Mouse (Mus musculus): Measurements from ENCODE around the gene Kcnk16.

Kcnk16 gene

DNA sequence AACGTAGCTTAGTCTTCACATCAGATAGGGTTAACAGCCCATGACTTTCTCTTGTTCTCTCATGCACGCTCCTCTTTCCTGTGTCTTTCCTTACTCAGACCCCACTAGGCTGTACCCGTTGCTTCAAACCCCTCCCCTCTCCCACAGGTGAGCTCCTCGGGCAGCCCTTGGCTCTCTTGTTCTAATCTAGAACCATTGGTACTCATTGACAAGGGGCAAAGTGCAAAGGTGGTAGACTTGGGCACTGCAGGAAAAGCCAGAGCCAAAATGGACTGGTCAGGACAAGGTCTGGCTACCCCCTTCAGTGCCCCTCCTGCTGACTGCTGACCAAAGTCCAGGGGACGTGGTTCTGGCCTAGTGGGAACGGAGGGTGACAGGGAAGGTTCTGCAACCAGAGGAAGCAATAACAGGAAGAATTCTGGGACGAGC lies 38.9 kb downstream of the Kcnk16 start:
- no peak for DNase-seq (ENCODE audit: low spot score)

DNA sequence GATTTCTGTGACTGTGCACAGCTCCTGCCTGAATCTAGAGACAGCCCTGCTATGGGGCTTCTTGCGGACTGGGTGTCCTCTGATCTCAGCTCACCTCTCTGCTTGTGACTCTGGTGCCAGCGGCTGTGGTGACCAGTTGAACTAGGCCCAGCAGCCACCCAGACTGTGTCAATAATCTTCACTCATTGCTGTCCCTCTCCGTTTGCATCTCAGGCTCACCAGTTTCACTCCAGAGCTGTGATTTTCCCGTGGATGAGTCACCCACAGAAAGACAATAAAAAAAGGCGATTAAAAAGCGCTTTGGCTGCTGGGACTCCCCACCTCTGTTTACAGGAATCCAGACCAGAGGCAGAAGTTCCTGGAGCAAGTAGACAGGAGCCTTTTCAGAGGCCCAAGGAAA lies 39.6 kb downstream of the Kcnk16 start:
- DNase-seq (ENCODE audit: low spot score): no peak

DNA sequence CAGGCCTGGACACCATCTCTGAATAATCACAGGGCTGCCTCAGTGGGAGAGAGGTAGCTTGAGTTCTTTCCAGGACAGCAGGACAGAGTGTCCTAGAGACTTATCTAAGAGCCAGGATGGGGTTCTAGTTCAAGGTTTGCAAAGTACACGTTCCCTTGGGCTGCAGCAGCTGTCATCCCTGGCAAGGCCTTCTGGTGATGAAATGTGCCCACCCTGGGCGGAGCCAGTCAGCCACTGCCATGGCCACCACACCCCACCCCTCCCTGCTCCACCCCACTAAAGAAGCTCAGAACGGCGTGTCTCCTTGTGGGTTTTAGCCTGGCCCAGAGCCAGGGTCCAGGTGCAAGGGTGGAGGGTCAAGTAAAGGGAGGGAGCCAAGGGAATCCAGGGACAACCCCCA lies 40.7 kb downstream of the Kcnk16 start:
- no peak for DNase-seq (ENCODE audit: low spot score)

DNA sequence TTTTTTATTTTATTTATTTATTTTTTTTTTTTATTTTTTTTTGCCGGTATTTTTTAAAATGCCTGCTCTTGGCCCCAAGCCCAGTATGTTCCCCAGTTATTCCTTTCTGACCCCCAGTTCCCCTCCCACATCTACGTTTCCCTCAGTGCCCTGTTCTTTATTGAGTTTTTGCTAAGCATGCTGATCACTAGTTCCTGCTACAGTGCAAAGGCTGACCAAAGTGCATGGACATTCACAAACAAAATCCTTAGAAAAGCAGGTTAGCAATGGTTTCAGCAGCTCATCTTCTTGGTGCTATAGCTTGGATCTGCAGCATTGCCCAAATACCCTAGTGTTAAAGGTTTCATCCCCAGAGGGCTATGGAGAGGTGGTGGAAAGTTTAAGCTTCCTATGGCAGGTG lies 42.0 kb downstream of the Kcnk16 start:
- DNase-seq (ENCODE audit: low spot score): no peak

DNA sequence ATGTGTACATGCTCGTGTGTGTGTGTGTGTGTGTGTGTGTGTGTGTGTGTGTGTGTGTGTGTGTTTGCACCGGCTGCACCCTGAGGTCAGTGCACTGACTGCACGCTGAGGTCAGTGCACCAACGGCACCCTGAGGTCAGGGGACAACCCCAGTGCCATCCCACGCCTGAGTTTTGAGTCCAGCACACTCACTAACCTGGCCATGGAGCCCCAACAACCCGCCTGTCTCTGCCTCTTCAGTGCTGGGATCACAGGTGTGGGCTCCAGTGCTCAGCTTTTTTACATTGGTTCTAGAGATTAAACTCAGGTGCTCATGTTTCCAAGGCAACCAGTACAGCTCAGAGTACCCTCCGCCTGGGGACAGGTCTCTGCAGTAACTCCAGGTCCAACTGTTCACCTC lies 42.5 kb downstream of the Kcnk16 start:
- no peak for DNase-seq (ENCODE audit: low spot score)

DNA sequence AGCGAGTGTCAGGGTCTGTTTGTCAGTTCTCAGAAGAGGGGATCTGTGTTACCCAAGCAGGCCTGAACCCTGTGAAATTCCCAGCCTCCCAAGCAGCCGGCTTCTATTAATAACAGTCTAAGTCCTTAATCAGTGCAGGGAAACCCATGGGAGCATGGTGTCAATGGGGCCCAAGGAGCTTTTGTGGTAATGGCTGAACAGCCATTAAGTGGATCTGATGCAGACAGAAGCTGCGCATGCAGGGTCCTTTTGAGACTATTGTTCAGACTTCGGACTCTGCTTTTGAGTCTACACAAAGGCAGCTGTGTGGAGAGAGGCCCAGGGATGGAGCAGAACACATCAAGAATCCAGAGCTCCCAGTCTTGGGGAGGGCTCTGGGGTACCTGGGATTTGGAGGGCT lies 43.5 kb downstream of the Kcnk16 start:
- DNase-seq (ENCODE audit: low spot score): no peak

DNA sequence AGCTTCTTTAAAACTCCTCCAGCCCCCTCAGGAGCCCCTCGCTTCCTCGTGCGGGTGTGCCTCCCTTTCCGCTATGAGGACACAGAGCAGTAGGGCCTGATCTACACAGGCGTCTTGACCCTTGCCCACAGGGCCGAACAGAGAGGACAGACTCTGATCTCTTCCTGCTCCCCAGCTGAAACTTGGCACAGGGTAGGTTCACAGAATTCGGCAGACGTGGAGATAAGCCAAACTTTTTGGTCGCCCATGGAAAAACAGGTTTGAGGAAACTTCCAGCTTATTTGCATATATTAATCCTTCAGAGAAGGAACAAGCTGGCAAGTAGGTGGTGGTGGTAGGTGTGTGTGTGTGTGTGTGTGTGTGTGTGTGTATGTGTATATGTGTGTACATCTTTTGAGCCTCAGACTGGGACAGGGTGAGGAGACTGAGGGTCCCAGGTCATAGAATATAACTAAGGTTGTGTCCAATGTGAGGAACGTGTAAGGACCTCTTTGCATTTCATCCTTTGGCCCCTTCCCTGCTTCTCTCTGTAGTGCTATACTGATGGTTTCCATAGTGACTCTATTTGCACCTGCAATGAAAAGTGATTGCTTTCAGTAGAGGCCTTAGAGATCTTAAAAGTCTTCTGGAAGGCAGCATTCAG lies 44.3 kb downstream of the Kcnk16 start:
- DNase-seq (ENCODE audit: low spot score): no peak

DNA sequence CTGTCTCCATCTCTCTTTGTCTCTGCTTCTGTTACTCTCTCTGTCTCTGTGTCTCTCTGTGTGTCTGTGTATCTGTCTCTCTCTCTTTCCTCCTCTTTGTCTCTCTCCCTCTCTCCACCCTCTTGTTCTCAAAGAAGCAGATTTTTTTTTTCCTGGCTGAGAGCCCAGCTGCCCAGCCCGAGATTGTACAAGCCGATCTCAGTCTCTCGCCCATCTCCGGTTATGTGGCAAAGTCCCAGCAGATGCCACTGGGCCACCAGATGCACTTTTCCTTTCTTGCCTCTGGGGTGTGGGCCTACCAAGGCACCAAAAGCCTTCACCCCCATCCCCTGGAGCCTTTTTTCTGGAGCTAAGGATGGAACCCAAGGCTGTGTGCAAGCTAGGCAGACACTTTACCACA lies 44.8 kb downstream of the Kcnk16 start:
- no peak for DNase-seq (ENCODE audit: low spot score)

DNA sequence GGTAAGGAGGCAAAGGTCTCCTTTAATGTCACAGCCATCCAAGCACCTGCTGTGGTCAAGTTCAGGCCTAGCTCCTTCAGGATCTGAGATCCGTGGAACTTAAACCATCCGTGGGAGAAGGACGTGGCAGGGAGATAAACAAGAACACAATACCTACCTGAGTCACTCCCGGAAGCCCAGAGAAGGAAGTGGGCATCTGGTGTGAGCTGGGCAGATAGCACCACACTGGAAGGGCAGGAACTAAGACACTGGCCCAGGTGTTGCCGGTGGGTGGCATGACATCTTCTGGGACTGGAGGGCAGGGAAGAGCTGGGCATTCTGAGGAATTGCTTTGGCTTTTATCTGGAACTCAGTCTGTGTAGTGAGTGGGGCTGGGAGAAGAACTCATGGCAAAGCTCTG lies 45.7 kb downstream of the Kcnk16 start:
- DNase-seq (ENCODE audit: low spot score): no peak

DNA sequence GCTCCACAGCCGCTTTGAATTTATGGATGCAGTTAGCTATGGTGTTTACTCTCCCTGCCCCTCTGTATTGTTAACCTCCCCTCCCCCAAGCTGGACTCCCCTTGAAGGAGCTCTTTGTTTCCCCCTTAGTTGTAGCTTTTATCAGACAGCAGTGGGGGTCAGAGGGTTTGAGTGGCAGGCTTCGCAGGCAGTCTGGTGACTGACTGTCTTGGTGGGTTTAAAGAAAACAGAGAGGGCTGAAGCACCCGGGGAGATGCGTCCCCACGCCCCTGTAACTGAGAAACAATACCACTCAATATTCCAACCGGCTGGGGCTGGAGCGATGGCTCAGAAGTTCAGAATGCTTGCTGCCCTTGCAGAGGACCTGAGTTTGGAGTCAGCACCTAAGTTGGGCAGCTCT lies 47.9 kb downstream of the Kcnk16 start:
- DNase-seq (ENCODE audit: low spot score): no peak

DNA sequence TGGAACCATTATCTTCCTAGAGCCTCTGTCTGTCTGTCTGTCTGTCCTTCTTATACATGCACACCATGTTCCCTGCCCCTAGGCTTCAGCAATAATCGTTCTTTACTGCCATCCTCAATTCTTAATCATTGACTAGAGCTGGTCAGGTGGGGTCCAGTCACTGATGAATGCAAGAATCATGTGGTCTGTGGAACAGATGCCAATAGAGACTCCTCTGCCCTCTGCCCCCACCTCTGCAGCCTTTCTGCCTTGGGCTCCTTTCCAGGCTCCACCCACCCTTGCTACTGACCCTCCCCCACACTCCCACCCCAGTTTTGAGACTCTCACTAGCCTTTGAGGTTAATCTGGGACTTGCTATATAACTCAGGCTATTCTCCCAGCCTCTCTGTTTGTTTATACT lies 49.1 kb downstream of the Kcnk16 start:
- DNase-seq (ENCODE audit: low spot score): no peak

DNA sequence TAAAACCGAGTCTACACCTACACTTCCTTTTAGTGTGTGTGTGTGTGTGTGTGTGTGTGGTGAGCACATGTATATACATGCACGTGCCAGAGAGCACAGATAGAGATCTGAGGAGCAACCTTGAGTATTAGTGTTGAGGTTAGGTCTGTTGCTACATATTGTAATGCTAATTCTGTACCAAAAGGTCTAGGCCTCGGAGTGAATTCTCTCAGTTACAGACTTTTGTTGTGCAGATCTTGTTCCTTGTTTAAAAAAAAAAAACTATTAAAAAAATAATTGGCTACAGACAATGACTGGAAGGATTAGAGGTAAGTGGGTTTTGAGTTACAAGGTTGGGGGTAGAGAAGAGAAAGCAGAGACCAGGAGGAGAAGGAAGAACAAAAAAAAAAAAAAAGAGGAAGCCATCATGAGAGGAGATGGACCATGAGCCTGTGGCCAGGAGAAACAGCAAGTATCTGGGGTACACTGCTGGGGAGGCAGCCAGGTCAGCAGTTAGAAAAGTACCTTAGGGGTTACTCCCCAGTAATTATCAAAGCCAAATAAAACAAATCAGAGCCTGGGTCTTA lies 51.6 kb downstream of the Kcnk16 start:
- DNase-seq (ENCODE audit: low spot score): no peak

DNA sequence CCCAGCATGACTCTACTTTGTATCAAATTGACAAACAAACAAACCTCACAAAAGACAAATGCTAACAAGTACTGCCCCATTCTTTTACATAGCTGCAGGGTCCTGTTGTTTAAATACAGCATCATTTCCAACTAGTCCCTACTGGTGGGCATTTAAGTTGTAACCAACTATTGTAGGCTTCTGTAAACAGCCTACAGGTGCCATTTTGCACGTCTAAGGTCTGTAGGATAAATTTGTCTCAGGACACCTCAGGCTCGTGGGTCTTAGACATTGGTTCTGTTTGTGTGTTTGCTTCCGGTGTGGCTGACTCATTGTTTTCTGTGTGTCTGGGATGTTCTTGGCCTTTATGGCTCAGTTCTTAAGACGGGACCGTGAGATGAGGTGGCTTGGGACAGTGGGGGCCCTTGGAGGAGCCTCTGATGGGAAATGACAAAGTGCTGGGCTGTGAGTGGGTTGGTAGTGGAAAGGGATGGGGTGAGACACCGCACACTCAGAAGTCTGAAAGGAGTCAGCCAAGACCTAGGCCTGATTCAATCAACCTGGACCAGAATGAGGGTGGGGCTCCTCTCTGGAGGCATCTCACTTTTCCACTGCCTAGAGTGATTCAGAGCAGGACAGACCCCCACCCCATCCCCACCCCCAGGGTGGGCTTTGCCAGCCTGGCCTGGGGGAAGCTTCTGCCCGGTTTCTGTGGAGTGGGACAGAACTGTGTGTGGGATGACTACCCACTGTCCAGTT lies 52.3 kb downstream of the Kcnk16 start:
- no peak for DNase-seq (ENCODE audit: low spot score)

DNA sequence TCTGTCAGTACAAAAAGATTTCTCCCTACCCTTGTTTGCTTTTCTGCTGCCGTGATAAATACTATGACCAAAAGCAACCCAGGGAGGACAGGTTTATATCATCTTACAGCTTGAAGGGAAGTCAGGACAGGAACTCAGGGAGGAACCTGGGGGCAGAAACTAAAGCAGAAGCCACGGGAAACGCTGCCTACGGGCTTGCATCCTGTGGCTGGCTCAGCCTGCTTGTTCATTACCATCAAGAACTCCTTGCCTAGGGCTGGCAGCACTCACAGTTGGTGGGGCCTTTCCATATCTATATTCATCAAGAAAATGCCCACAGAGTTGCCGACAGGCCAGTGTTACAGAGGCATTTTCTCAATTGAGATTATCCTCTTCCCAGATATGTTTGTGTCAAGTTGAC lies 53.2 kb downstream of the Kcnk16 start:
- DNase-seq (ENCODE audit: low spot score): no peak

DNA sequence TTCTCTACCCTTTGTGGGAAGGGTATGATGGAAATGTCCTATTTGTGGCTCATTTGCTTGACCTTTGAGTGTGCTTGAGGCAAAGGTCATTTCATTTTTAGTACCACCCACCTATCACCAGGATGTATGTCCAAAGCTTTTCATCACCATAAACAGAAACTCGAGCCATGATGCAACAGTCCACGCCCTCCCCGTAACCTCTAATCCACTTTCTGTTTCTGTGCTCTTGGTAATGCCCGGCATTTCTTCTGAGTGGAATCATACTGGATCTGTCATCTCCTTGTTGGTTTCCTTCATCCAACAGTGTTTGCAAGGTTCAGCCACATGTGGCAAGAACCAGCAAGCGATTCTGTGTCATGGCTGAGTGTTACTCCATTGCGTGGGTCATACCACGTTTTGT lies 54.9 kb downstream of the Kcnk16 start:
- no peak for DNase-seq (ENCODE audit: low spot score)

DNA sequence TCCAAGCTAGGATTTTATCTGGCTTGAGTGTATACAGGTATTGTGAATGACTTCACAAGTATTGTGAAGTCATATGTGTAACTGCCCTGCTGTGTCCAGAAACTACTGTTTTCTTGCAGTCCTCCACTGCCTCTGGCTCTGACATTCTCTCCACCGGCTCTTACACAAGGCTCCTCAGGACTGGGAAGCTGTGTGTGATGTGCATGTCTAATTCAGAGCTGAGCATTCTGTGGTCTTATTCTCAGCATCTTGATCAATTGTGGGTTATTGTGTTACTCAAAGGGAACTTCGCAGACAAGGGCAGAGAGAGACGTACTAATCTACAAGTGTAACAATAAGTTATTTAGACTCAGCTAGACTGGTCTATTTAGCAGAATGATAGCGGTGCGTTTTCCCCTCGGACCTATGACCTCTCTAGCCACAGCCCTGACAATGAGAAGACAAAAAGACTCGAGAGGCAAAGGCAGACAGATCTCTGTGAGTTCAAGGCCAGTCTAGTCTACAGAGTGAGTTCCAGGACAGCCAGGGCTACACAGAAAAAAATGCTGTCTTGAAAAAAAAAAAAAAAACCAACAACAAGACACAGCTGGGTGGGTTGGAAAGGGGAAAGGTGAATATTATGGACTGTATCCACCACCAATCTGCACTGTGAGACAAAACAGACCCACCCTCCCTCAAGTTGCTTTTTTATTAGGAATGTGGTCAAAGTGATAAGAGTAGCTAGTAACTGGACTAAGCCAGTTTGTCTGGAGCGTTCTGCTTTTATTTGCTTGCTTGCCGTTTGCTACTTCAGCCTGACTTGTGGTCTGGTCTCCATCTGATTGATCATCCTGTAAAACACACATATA lies 57.0 kb downstream of the Kcnk16 start:
- DNase-seq (ENCODE audit: low spot score): no peak
